Mouse (Mus musculus): ENCODE data around the gene Trpt1. TPM values are rescaled to one million over a fixed set of nuclear protein-coding genes. Genes with fewer than 3 reads are reported as not detected.
"Not testable (repeated sequence)": the region's sequence is repeated elsewhere in the genome, so short reads cannot be mapped to it uniquely, and the experiment has no call there.

Gene Trpt1
- total RNA-seq, 2 experiments from 2014 or later, result not detected

DNA sequence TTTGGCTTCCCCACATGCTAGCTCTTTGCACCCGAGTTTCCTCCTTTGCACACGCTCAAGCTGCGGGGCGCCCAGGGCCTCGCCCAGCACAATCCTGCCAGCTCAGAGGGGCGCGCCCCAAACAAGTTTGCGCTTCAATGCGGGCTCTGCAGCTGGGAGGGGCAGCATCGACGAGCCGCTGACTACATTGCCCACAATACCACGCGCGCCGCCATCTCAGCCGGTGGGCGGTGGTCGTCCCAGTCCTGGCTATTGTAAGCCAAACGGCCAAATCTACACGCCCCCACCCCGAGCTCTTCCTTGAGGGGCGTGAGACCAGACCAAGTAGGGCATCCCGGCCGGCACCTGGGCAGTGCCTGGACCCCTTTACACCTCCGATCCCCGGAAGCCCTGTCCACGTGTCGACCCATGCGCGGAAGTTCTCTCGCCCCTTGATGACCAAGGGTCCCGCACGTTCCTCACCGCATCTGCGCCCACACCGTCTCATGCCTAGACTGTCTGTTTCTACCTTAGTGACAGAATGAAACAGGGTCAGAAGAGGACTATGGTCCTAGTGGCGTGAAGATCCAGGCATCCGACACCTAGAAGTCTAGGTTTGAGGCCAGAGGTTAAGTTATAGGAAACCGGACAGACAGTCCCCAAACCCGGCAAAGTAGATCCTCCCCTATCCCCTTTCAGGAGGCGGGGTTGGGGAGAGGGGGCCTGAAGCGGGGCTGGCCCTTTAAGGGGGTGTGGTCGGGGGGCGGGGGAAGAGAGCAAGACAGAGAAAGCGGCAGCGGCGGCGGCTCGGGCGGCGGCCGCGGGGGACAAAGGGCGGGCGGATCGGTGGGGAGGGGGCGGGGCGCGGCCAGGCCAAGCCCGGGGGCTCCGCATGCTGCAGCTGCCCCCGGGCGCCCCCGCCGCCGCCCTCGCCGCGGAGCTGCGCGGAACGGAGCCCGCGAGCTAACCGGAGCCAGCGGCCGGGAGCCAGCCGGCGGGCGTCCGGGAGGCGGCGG is 21.4 kb upstream of the Trpt1 start, which contains the start of gene Ppp1r14b:
TSS of gene Ppp1r14b (plus strand) at position 758 of the 995 bp plus-strand sequence.
- ATAC-seq (replicated peaks; ENCODE audit: low FRiP score, poor library complexity, severe bottlenecking), result peak; percentile 69

- ATAC-seq (replicated peaks; ENCODE audit: low FRiP score, poor library complexity, severe bottlenecking), result no peak
Measured at GRCm38 (mm10) chr19:6975537-6976521, 20.1 kb upstream of the Trpt1 start, which contains the start of gene Plcb3. Gene Plcb3 (minus strand): TSS chr19:6976470.

DNA sequence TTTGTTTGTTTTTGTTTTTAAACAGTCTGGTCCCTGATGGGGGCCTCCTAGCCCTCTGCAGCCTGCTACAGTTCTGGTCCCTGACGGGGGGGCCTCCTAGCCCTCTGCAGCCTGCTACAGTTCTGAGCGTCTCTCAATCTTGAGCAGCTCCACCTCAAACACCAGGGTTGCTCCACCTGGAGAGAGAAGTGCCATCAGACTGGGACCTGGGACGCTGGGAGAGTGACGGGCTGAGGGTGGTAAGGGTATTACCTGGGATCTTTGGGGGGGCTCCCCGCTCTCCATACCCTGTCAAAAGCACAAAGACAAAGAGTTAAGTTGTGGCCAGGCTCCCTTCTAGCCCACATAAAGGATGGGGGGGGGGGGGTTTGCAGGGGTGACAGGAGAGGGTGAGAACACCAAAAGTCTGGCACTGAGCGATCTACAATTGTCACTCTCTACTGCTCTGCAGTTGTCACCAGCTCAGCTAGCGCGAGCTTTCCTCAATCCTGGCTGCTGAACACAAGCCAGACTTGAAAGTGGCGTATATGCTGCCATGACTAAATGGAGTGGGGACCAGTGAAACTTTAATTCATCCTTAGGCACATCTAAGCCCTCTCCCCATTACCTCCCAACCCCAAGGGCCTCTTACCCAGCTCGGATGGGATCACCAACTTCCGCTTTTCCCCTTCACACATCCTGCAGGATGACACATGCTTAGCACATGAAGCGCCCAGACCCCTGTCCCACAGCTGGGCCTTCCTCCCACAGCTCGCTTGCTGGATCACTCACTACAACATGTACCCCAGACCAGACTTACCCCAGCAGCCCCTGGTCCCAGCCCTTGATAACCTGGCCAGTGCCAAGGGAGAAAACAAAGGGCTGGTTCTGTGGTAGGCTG is 17.9 kb upstream of the Trpt1 start:
- ATAC-seq (replicated peaks; ENCODE audit: low FRiP score, poor library complexity, severe bottlenecking), result no peak

GRCm38 (mm10) chr19:6978639-6978974 is 17.3 kb upstream of the Trpt1 start:
- no peak for ATAC-seq (replicated peaks; ENCODE audit: low FRiP score, poor library complexity, severe bottlenecking)

- no peak for ATAC-seq (replicated peaks; ENCODE audit: low FRiP score, poor library complexity, severe bottlenecking)
Measured at GRCm38 (mm10) chr19:6979001-6979479, 16.9 kb upstream of the Trpt1 start.

GRCm38 (mm10) chr19:6979486-6980380 is 16.2 kb upstream of the Trpt1 start:
- peak; percentile 85 for ATAC-seq (replicated peaks; ENCODE audit: low FRiP score, poor library complexity, severe bottlenecking)

DNA sequence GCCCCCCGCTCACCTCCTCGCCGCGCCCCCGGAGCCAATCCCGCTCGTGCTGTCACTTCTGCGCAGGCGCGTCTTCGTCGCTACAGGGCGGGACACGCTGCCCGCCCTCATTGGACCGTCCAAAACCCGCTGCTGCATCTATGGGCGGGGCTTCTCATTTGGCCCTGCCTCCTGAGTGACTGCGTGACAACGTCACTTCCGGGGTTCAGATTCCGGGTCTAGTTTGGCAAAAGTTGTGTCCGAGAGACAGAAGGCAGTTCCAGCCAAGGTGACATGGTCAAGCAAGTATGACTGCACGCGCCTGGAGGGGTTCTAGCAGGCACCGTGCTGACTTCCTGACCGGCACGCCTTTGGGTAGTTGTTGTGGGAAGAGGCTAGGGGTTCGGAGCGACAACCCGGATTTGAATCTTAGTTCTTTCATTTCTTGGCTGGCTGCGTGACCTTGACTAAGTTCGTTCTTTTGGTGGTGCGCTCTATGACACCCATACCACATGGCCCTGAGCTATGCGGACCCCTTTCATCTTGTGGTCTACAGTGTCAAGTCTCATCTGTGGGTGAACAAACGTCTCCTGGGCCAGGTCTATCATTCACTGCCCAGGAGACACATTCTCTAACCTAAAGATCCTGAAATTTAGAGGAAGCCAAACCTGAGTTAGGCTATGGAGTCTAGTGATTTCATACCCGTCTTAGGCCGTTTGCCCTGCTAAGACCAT is 15.4 kb upstream of the Trpt1 start, which contains the start of gene Fkbp2:
TSS of gene Fkbp2 (minus strand) at position 121 of the 713 bp plus-strand sequence.
- peak; percentile 80 for ATAC-seq (replicated peaks; ENCODE audit: low FRiP score, poor library complexity, severe bottlenecking)

GRCm38 (mm10) chr19:6981465-6981864 is 14.5 kb upstream of the Trpt1 start:
- ATAC-seq (replicated peaks; ENCODE audit: low FRiP score, poor library complexity, severe bottlenecking), result no peak

DNA sequence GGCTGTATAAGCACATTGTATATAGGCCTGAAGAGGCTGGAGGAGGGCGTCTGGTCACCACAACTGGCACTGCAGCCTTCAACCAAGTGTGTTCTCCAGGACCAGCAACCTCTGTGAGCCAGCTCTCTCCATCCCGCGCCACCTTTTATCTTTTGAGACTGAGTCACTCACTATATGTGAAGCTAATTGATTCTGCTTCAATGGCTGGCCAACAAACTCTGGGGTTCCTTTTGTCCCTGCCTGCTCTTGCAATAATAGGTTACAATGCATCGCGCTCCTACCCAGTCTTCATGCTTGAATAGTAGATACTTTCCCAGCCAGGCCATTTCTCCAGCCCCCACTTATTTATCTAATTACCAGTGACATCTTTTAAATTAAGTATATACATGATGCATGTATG is 12.3 kb upstream of the Trpt1 start:
- ATAC-seq (replicated peaks; ENCODE audit: low FRiP score, poor library complexity, severe bottlenecking), result no peak

- ATAC-seq (replicated peaks; ENCODE audit: low FRiP score, poor library complexity, severe bottlenecking), result no peak
Measured at GRCm38 (mm10) chr19:6985300-6985699, 10.6 kb upstream of the Trpt1 start.

GRCm38 (mm10) chr19:6985951-6986708 is 9.8 kb upstream of the Trpt1 start:
- ATAC-seq (replicated peaks; ENCODE audit: low FRiP score, poor library complexity, severe bottlenecking), result 0 out of 2 replicates have a peak, but pooled peaks have one; percentile 37

DNA sequence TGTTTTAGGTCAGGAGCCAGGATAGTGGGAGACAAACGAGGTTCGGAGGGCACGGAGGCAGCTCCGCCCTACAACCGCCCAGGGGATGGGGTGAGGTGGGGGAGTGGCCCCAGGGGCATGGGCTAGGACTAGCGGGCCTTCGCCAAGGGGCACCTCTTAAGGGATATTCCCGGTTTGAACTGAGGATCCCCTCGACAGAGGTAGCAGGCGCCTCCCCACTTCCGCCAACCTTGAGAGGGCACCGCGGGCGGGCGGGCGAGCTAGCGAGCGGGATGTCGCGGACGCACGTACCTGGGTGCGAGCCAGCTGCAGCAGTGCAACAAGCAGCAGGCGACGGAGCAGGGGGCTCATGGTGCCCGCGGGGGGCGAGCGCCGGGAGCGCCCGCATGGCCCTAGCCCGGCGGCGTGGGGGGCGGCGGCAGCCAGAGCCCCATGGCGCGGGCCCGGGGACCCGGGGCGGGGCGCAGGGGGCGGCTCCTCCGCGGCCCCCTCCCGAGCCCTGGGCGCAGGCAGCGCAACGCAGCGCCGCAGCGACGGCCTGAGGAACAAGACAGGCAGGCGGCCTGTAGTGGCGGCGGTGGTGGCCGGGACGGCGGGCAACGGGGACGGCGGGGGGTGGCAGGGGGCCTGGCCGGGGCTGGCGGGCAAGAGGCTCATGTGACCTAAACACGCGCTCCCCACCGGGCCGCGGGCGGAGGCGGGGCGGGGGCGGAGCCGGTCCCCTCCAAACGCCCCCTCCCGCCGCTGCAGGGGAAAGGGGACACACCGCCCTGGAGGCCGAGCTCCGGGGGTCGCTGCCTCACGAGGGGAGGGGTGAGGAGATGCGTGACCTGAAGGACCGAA is 8.6 kb upstream of the Trpt1 start, which contains the start of gene Vegfb:
TSS of gene Vegfb (minus strand) at position 591 of the 843 bp plus-strand sequence.
- ATAC-seq (replicated peaks; ENCODE audit: low FRiP score, poor library complexity, severe bottlenecking), result peak; percentile 46; the same call in 1 of the 2 replicates

GRCm38 (mm10) chr19:6987904-6988285 is 8.0 kb upstream of the Trpt1 start:
- no peak for ATAC-seq (replicated peaks; ENCODE audit: low FRiP score, poor library complexity, severe bottlenecking)

- no peak for ATAC-seq (replicated peaks; ENCODE audit: low FRiP score, poor library complexity, severe bottlenecking)
Measured at GRCm38 (mm10) chr19:6989251-6989650, 6.7 kb upstream of the Trpt1 start.

GRCm38 (mm10) chr19:6990712-6991111 is 5.2 kb upstream of the Trpt1 start:
- ATAC-seq (replicated peaks; ENCODE audit: low FRiP score, poor library complexity, severe bottlenecking), result no peak

DNA sequence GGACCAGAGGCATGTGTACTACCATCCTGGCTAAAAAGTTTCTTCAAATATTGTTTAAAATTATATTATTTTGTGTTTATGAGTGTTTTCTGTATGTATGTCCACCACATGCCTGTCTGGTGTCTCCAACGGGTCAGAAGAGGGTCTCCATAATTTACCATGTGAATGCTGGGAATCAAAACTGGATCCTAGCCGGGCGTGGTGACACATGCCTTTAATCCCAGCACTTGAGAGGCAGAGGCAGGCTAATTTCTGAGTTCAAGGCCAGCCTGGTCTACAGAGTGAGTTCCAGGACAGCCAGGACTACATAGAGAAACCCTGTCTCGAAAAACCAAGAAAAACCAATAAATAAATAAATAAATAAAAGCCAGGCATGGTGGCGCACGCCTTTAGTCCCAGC is 4.8 kb upstream of the Trpt1 start:
- ATAC-seq (replicated peaks; ENCODE audit: low FRiP score, poor library complexity, severe bottlenecking), result not testable (repeated sequence)
